Mouse (Mus musculus): ENCODE measurements around the gene Tgif2lx2.
"Not testable (repeated sequence)": the region's sequence is repeated elsewhere in the genome, so short reads cannot be mapped to it uniquely, and the experiment has no call there.

Tgif2lx2 gene

GRCm38 (mm10) chrX:118426927-118427326, at the start of gene Tgif2lx2:
Tgif2lx2 (plus strand) TSS chrX:118427227.
- not testable (repeated sequence) for DNase-seq (ENCODE audit: low spot score in 2 of 2)
